Mouse (Mus musculus) cerebellum, postnatal 4 days (tissue): Measurements from ENCODE around the gene Magea6.
"Not testable (repeated sequence)": the region's sequence is repeated elsewhere in the genome, so short reads cannot be mapped to it uniquely, and the experiment has no call there.

ENCODE experiments used
- DNase-seq, 2 experiments: peaks; one replicate each; pipeline ENCODE4 v3.0.0; 2022; ENCODE audit warnings: low spot score in 2 of 2, mixed read lengths in 1 of 2

Gene Magea6

GRCm38 (mm10) chrX:154935887-154936286, at the start of gene Magea6:
Gene Magea6 (minus strand): TSS chrX:154935987.
- not testable (repeated sequence) for DNase-seq

- not testable (repeated sequence) for DNase-seq
These were observed 13.6 kb upstream of the Magea6 start, which contains the start of gene Magea3 for GRCm38 (mm10) chrX:154949405-154949804. Gene Magea3 (minus strand): TSS chrX:154949505.

- DNase-seq, result not testable (repeated sequence)
These were observed 45.6 kb downstream of the Magea6 start, which contains the start of gene Cldn34b1 for GRCm38 (mm10) chrX:154890167-154890566. Gene Cldn34b1 (minus strand): TSS chrX:154890267.
